Mouse (Mus musculus) lung, postnatal 0 days (tissue): ENCODE results near the gene Dynlrb1.

Source experiments
- CTCF ChIP-seq: IDR thresholded peaks from 2 replicates; pipeline ENCODE4 v1.5.1; 2016; ENCODE audit warnings: antibody characterized with exemption, mild to moderate bottlenecking
- EP300 ChIP-seq: IDR thresholded peaks from 2 replicates; pipeline ENCODE4 v1.6.1; 2016; ENCODE audit warnings: antibody characterized with exemption, mild to moderate bottlenecking, control low read depth

- TF ChIP-seq CTCF (no peak), EP300 (no peak)
These were observed 37.3 kb downstream of the Dynlrb1 start for GRCm38 (mm10) chr2:155273603-155274002.
